Mouse (Mus musculus) embryonic facial prominence, embryonic 11.5 days (tissue): Measurements from ENCODE around the gene Galnt2. TPM values are rescaled to one million over a fixed set of nuclear protein-coding genes. Genes with fewer than 3 reads are reported as not detected.
A peak's percentile ranks its signal among the peaks of the same experiment; 100 is the strongest.

Source experiments
- ATAC-seq: fragments of 200-750 bp; cut with Nextera tagmentation; replicated peaks from 2 replicates; pipeline ENCODE4 v1.8.0; 2017; ENCODE audit warnings: low read depth; ENCODE audit not compliant: insufficient number of reproducible peaks, low FRiP score, low TSS enrichment
- DNase-seq: peaks from one replicate; pipeline ENCODE4 v3.0.0-alpha.2; 2015; ENCODE audit warnings: low spot score
- H3K27ac ChIP-seq: fragments of 300-500 bp; sonication (generic); replicated peaks from 2 replicates; pipeline ENCODE4 v1.5.1; 2014; ENCODE audit warnings: mild to moderate bottlenecking, low read depth, low read length, control low read depth
- H3K27me3 ChIP-seq: fragments of 300-500 bp; sonication (generic); 2 replicates; pipeline ENCODE4 v1.6.1; 2014; ENCODE audit warnings: mild to moderate bottlenecking, low read length, moderate library complexity, mixed read lengths; ENCODE audit not compliant: control insufficient read depth, insufficient read depth
- H3K36me3 ChIP-seq: fragments of 300-500 bp; sonication (generic); replicated peaks from 2 replicates; pipeline ENCODE4 v1.6.1; 2014; ENCODE audit warnings: low read depth, mild to moderate bottlenecking, low read length, moderate library complexity, mixed read lengths; ENCODE audit not compliant: control insufficient read depth, insufficient read depth
- H3K4me1 ChIP-seq: fragments of 300-500 bp; sonication (generic); 2 replicates; pipeline ENCODE4 v1.6.1; 2014; ENCODE audit warnings: low read length, mixed read lengths; ENCODE audit not compliant: control insufficient read depth, insufficient read depth
- H3K4me2 ChIP-seq: fragments of 300-500 bp; sonication (generic); 2 replicates; pipeline ENCODE4 v1.6.1; 2014; ENCODE audit warnings: low read depth, mild to moderate bottlenecking, control low read depth, low read length, moderate library complexity
- H3K4me3 ChIP-seq: fragments of 300-500 bp; sonication (generic); 2 replicates; pipeline ENCODE4 v1.5.1; 2014; ENCODE audit warnings: low read depth, low read length, control low read depth
- H3K9ac ChIP-seq: fragments of 300-500 bp; sonication (generic); replicated peaks from 2 replicates; pipeline ENCODE4 v1.6.1; 2014; ENCODE audit warnings: mild to moderate bottlenecking, control low read depth, low read length
- H3K9me3 ChIP-seq: fragments of 300-500 bp; sonication (generic); replicated peaks from 2 replicates; pipeline ENCODE4 v1.6.1; 2016; ENCODE audit warnings: mild to moderate bottlenecking, low read length, inconsistent platforms, mixed read lengths; ENCODE audit not compliant: control insufficient read depth
- WGBS: fragments of 180-500 bp; shearing (Covaris S2); extraction: QIAGEN DNeasy Blood & Tissue Kit; methylation state at CpG from one replicate; pipeline ENCODE4 v1.1.7; 2014; 5-methylcytosine and 5-hydroxymethylcytosine counted together
- polyA plus RNA-seq: library from polyadenylated mRNA; unstranded; fragments of >200 nt; fragmentation: Nextera tagmentation; extraction: Ambion mirVana; gene quantifications from 2 replicates; pipeline ENCODE4 v1.2.1, GENCODE M21; 2014

Gene Galnt2
- polyA plus RNA-seq, 1 experiment from 2014 or later: 54.7 TPM

DNA sequence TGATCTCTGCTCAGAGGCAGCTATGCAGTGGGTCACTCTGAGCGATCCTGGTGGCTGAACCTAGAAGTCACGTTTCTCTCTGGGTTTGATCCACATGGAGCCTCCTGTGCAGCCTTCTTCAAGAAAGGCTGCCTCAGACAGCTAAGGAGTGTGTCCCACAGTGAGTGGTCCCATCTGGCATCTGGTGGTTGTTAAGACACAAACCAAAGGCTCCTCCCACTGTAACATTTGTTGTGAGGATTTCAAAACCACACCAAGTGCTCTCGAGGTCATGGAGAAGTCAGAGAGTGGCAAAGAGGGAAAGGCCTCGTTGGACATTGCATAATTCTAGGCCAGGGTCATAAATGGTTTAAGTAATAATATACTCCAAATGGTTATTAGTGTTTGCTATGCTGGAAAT lies 19.6 kb downstream of the Galnt2 start:
- no peaks in the 10 kb centered on the region for H3K27me3 ChIP-seq
- 24% methylated on average over 4 of the region's 4 CpGs for WGBS
- no peak overlapping the region for H3K4me3 ChIP-seq
- ATAC-seq (no peak), DNase-seq (peak; percentile 57)
- no peak overlapping the region; the same call in 1 of the 2 replicates for H3K27ac ChIP-seq
- H3K36me3 ChIP-seq: no peaks in the 10 kb centered on the region
- no peaks in the 10 kb centered on the region for H3K4me1 ChIP-seq
- H3K9ac ChIP-seq: no peak overlapping the region
- H3K4me2 ChIP-seq: no peak overlapping the region
- no peaks in the 10 kb centered on the region for H3K9me3 ChIP-seq

DNA sequence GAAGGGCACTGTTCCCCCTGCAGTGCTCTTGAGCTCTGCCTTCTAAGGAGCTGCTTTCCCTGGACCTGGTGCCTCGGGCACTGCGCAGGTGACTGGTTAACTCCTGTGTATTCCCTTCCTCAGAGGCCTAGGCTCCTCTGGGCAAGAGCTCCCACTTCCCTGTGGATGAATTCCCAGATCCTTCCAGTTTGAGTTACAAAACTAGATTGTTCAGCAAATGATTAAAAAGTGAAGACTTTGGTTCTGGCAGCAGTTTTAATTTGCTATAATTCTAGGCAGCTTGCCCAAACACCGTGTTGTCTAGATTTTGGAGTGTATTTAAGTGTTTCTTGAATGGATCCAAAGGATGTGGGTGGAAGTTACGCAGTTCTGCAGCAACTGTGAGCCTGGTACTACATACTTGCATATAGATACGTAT lies 21.4 kb downstream of the Galnt2 start:
- WGBS: 91% methylated on average over 5 of the region's 5 CpGs
- Histone ChIP-seq H3K4me2 (no peak overlapping the region), H3K4me1 (no peaks in the 10 kb centered on the region), H3K36me3 (no peaks in the 10 kb centered on the region), H3K27ac (no peak overlapping the region), H3K4me3 (no peak overlapping the region), H3K9me3 (no peaks in the 10 kb centered on the region), H3K27me3 (no peaks in the 10 kb centered on the region), H3K9ac (no peak overlapping the region)
- DNase-seq: no peak
- ATAC-seq: no peak

DNA sequence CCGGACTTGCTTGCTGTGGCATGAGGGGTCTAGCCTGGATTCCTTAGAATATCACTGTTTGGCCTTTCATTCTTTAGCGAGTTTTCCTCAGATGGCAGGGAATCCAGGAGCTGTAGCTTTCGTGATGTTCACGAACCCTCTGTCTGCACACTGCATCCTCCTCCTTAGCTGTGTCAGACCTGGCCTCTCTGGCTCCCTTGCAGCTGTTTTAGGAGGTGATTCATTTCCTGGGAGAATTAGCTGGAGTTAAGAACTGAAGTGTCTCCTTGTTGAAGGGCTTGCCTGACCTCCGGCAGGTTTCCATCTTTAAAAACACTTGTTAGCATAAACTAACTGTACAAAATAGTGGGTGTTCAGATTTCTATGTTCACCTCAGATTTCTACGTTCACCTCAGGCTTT lies 22.7 kb downstream of the Galnt2 start:
- H3K9ac ChIP-seq: no peak overlapping the region
- no peak for ATAC-seq
- no peaks in the 10 kb centered on the region for H3K27me3 ChIP-seq
- H3K9me3 ChIP-seq: no peaks in the 10 kb centered on the region
- no peaks in the 10 kb centered on the region for H3K36me3 ChIP-seq
- H3K4me2 ChIP-seq: no peak overlapping the region
- DNase-seq: no peak
- WGBS: 87% methylated on average over 6 of the region's 6 CpGs
- H3K27ac ChIP-seq: no peak overlapping the region
- H3K4me3 ChIP-seq: no peak overlapping the region
- H3K4me1 ChIP-seq: no peaks in the 10 kb centered on the region

DNA sequence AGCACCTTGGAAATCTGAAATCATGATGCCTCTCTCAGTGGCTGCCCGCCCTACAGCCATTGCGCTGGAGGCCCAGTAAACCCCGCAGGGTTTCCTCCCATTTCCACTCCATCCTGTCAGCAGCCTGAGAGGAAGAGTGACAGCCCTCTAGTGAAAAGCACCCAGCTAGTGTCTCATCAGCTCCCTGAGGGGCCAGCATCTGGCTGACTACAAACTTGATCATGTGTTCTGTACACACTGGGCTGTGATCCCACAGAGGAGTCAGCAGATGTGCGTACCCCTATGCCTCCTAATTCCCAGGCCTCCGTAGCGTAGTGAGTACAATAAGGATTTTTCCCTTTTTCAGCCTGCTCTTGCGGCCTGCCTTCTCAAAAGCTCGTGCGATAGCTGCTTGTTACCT lies 25.6 kb downstream of the Galnt2 start:
- Histone ChIP-seq H3K27ac (no peak overlapping the region), H3K27me3 (no peaks in the 10 kb centered on the region), H3K4me1 (no peaks in the 10 kb centered on the region), H3K36me3 (no peaks in the 10 kb centered on the region), H3K9ac (no peak overlapping the region), H3K9me3 (no peaks in the 10 kb centered on the region), H3K4me2 (no peak overlapping the region), H3K4me3 (no peak overlapping the region)
- DNase-seq (no peak), ATAC-seq (no peak)
- 89% methylated on average over 9 of the region's 9 CpGs for WGBS

DNA sequence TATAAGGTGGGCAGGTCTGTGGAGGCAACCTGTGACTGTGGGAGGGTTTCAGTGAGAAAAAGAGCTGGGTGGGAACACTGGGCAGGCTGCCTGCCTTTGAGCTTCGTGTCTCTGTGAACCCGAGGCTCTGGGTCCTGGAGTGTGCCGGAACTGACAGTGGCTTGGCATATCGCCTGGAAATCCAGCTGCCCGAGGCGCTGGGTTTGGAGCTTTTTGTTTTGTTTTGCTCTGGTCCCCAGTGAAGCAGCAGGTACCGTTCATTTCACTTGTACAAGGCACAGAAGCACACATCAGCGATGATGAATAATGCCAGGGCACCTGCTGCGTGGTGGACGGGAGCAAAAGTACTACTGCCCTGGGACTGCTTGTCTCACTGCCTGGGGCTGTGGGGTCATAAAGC lies 26.2 kb downstream of the Galnt2 start:
- no peak for DNase-seq
- WGBS: 89% methylated on average over 10 of the region's 10 CpGs
- Histone ChIP-seq H3K36me3 (no peaks in the 10 kb centered on the region), H3K4me1 (no peaks in the 10 kb centered on the region), H3K4me3 (no peak overlapping the region), H3K27me3 (no peaks in the 10 kb centered on the region), H3K27ac (no peak overlapping the region), H3K9ac (no peak overlapping the region), H3K4me2 (no peak overlapping the region), H3K9me3 (no peaks in the 10 kb centered on the region)
- ATAC-seq: no peak

DNA sequence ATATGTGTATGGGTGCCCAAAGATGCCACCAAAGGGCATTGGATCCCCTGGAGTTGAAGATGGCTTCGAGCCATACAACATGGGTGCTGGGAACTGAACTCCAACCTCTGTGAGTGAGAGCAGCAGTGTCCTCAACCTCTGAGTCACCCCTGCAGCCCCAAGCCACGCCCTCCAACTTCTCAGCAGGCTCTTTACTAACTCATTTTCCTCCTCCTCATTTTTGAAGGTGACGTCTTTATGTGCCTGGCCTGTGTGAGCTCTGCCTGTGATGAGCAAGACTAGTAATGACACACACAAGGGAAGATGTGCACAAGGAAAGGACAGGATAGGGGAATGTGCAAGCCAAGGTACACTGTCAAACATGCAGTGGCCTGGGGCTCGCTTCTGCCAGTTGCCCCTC lies 28.0 kb downstream of the Galnt2 start:
- H3K9ac ChIP-seq: no peak overlapping the region
- H3K27me3 ChIP-seq: no peaks in the 10 kb centered on the region
- no peaks in the 10 kb centered on the region for H3K4me1 ChIP-seq
- no peak overlapping the region for H3K27ac ChIP-seq
- no peak for DNase-seq
- WGBS: 83% methylated on average over 4 of the region's 4 CpGs
- no peak overlapping the region for H3K4me3 ChIP-seq
- H3K4me2 ChIP-seq: no peak overlapping the region
- no peak for ATAC-seq
- no peaks in the 10 kb centered on the region for H3K36me3 ChIP-seq
- H3K9me3 ChIP-seq: no peaks in the 10 kb centered on the region

DNA sequence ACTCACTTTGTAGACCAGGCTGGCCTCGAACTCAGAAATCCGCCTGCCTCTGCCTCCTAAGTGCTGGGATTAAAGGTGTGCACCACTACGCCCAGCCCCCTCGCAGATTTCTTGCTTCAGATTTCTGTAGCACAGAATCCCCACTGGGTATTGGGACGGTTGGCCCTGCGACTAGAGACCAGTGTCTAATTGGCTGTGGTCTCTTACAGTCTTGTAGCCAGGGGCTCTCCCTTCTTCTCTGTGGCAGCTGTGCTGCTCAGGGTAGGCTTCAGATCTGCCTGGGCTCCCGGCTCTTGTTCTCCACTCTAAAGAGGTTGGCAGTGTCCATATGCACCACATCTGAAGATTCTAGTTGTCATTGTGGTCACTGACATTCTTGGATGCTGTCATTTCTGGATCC lies 28.7 kb downstream of the Galnt2 start:
- DNase-seq: no peak

DNA sequence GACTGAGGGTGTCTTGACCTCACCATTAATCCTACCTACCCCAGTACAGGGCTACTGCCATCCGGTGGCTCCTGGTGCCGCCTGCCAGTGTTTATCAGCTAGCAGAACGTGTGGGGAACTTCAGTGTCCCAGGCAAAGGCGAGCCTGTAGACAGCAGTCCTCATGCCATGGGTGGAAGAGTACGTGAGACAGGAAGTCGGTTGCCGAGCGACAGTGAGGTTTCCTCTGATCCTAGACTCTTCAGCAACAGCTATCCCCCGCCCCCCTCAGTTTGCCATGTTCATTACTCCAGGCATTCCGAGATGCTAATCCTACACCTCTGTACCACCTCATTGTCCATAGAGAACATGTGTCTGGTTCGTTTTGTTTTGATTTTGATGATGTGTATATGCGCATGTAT lies 29.2 kb downstream of the Galnt2 start:
- Histone ChIP-seq H3K27ac (no peak overlapping the region), H3K4me3 (no peak overlapping the region), H3K36me3 (no peaks in the 10 kb centered on the region), H3K27me3 (no peaks in the 10 kb centered on the region), H3K4me1 (no peaks in the 10 kb centered on the region), H3K4me2 (no peak overlapping the region), H3K9me3 (no peaks in the 10 kb centered on the region), H3K9ac (no peak overlapping the region)
- 64% methylated on average over 12 of the region's 12 CpGs for WGBS
- DNase-seq: no peak
- no peak for ATAC-seq

More for the DNA sequence above, 28.7 kb downstream of the Galnt2 start:
- H3K9ac ChIP-seq: no peak overlapping the region
- H3K36me3 ChIP-seq: no peaks in the 10 kb centered on the region
- no peak overlapping the region for H3K27ac ChIP-seq
- H3K27me3 ChIP-seq: no peaks in the 10 kb centered on the region
- no peak overlapping the region for H3K4me2 ChIP-seq
- no peaks in the 10 kb centered on the region for H3K9me3 ChIP-seq
- no peaks in the 10 kb centered on the region for H3K4me1 ChIP-seq
- no peak for ATAC-seq
- H3K4me3 ChIP-seq: no peak overlapping the region
- WGBS: 73% methylated on average over 7 of the region's 7 CpGs
